Mouse (Mus musculus) kidney, postnatal 0 days (tissue): ENCODE results near the gene Usp10. TPM values are rescaled to one million over a fixed set of nuclear protein-coding genes. Genes with fewer than 3 reads are reported as not detected.

Source experiments
- ATAC-seq: fragments of 200-750 bp; cut with Nextera tagmentation; replicated peaks from 2 replicates; pipeline ENCODE4 v1.8.0; 2017; ENCODE audit warnings: low read depth, moderate number of reproducible peaks, moderate TSS enrichment, moderate library complexity; ENCODE audit not compliant: low FRiP score
- DNase-seq: peaks from one replicate; pipeline ENCODE4 v3.0.0-alpha.2; 2016; ENCODE audit warnings: low spot score
- H3K27ac ChIP-seq: fragments of 300-500 bp; sonication (generic); 2 replicates; pipeline ENCODE4 v1.5.1; 2014; ENCODE audit warnings: mild to moderate bottlenecking
- H3K27me3 ChIP-seq: fragments of 300-500 bp; sonication (generic); 2 replicates; pipeline ENCODE4 v1.6.1; 2014; ENCODE audit warnings: low read length, mixed read lengths; ENCODE audit not compliant: insufficient read depth
- H3K36me3 ChIP-seq: fragments of 300-500 bp; sonication (generic); 2 replicates; pipeline ENCODE4 v1.6.1; 2014; ENCODE audit warnings: low read length, mixed read lengths; ENCODE audit not compliant: insufficient read depth
- H3K4me1 ChIP-seq: fragments of 300-500 bp; sonication (generic); replicated peaks from 2 replicates; pipeline ENCODE4 v1.6.1; 2014; ENCODE audit warnings: antibody characterized with exemption, low read length, mixed read lengths; ENCODE audit not compliant: insufficient read depth
- H3K4me2 ChIP-seq: fragments of 300-500 bp; sonication (generic); 2 replicates; pipeline ENCODE4 v1.6.1; 2014; ENCODE audit warnings: mild to moderate bottlenecking, low read length, moderate library complexity, mixed read lengths
- H3K4me3 ChIP-seq: fragments of 300-500 bp; sonication (generic); replicated peaks from 2 replicates; pipeline ENCODE4 v1.5.1; 2014; ENCODE audit warnings: low read depth, low read length
- H3K9ac ChIP-seq: fragments of 300-500 bp; sonication (generic); 2 replicates; pipeline ENCODE4 v1.6.1; 2014; ENCODE audit warnings: low read depth, low read length
- H3K9me3 ChIP-seq: fragments of 300-500 bp; sonication (generic); replicated peaks from 2 replicates; pipeline ENCODE4 v1.6.1; 2016; ENCODE audit warnings: low read length, inconsistent platforms, mixed read lengths
- CTCF ChIP-seq: IDR thresholded peaks from 2 replicates; pipeline ENCODE4 v1.5.1; 2016; ENCODE audit warnings: antibody characterized with exemption, low read depth, mild to moderate bottlenecking, moderate library complexity
- WGBS: fragments of 180-500 bp; shearing (Covaris S2); extraction: QIAGEN DNeasy Blood & Tissue Kit; methylation state at CpG from one replicate; pipeline ENCODE4 v1.1.7; 2014; 5-methylcytosine and 5-hydroxymethylcytosine counted together
- polyA plus RNA-seq: library from polyadenylated mRNA; unstranded; fragments of >200 nt; fragmentation: Nextera tagmentation; extraction: Ambion mirVana; gene quantifications from 2 replicates; pipeline ENCODE4 v1.2.1, GENCODE M21; 2015

Usp10 gene
- polyA plus RNA-seq, 1 experiment from 2014 or later: 97.5 TPM

GRCm38 (mm10) chr8:119946326-119946865 is 36.2 kb downstream of the Usp10 start:
- TF ChIP-seq CTCF: no peak
- Histone ChIP-seq H3K9me3 (no peaks in the 10 kb centered on the region), H3K27me3 (no peaks in the 10 kb centered on the region), H3K27ac (no peak overlapping the region), H3K36me3 (peaks cover 41% of the 10 kb centered on the region), H3K4me1 (no peaks in the 10 kb centered on the region), H3K4me3 (no peak overlapping the region), H3K4me2 (no peak overlapping the region), H3K9ac (no peak overlapping the region)
- 68% methylated on average over 8 of the region's 8 CpGs for WGBS
- DNase-seq (no peak), ATAC-seq (no peak)

DNA sequence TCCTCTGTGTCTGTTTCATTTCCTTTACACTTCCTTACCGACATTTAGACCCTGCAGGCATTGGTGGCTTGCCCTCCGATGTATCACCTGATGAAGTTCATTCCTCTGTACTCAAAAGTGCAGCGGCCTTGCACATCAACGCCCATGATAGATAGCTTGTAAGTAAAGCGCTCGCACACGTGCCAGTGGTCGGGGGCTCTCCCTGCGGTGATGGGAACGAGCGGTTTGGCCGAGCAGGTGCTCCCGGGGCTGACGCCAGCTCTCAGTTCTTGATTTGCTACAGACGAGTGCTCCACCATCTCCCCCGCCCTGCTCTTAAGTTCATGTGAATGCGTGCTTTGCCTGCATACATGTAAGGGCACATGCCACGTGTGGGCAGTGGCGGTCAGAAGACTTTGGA is 37.5 kb downstream of the Usp10 start:
- no peak for DNase-seq

DNA sequence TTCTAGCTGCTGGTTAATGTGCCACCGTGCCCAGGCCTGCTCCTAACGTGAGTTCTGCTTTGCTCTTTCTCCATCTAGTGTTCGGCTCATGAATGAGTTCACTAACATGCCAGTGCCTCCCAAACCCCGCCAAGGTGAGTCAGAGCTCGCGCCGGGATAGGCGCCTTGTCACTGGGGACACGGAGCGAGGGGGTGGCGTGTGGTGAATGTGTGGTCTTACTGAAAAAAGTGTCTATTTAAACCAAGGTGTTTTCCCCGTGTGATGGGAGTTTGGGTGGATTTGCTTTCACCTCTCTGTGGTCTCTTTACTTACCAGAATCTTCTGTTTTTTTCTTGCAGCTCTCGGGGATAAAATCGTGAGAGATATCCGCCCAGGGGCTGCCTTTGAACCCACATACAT is 38.2 kb downstream of the Usp10 start:
- Histone ChIP-seq H3K9ac (no peak overlapping the region), H3K27ac (no peak overlapping the region), H3K27me3 (no peaks in the 10 kb centered on the region), H3K4me1 (no peaks in the 10 kb centered on the region), H3K4me3 (no peak overlapping the region), H3K9me3 (no peaks in the 10 kb centered on the region), H3K4me2 (no peak overlapping the region), H3K36me3 (peaks cover 47% of the 10 kb centered on the region)
- 81% methylated on average over 15 of the region's 15 CpGs for WGBS
- ATAC-seq (no peak), DNase-seq (no peak)
- no peak for TF ChIP-seq CTCF

More for the DNA sequence above, 37.5 kb downstream of the Usp10 start:
- WGBS: 72% methylated on average over 19 of the region's 19 CpGs
- Histone ChIP-seq H3K27me3 (no peaks in the 10 kb centered on the region), H3K4me2 (no peak overlapping the region), H3K27ac (no peak overlapping the region), H3K36me3 (peaks cover 40% of the 10 kb centered on the region), H3K9ac (no peak overlapping the region), H3K9me3 (no peaks in the 10 kb centered on the region), H3K4me1 (no peaks in the 10 kb centered on the region), H3K4me3 (no peak overlapping the region)
- ATAC-seq: no peak
- no peak for TF ChIP-seq CTCF

DNA sequence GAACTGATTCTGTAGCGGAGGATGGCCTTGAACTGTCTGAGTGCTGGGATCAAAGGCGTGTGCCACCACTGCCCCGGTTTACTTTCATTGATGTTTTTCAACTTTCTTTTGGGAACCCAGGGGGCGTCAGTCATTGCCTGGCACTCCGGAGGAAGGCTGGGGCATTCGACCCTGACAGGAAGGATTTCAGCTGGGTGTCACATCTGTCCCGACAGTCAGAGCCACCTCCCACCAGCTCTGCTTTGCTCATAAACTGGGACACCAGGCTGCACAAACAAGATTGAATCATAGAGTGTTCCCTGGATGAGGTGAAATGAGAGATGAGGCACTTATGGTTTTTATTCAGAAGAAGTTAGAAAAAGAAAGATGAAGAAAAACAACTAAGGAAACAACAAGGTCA is 42.1 kb downstream of the Usp10 start:
- no peak for TF ChIP-seq CTCF
- H3K4me1 ChIP-seq: no peaks in the 10 kb centered on the region
- no peak overlapping the region for H3K9ac ChIP-seq
- H3K4me3 ChIP-seq: no peak overlapping the region
- no peaks in the 10 kb centered on the region for H3K9me3 ChIP-seq
- peak; percentile 71 for DNase-seq
- 30% methylated on average over 7 of the region's 7 CpGs for WGBS
- no peak overlapping the region for H3K27ac ChIP-seq
- no peaks in the 10 kb centered on the region for H3K27me3 ChIP-seq
- ATAC-seq: 0 out of 2 replicates have a peak, but pooled peaks have one; percentile 53
- H3K36me3 ChIP-seq: peaks cover 83% of the 10 kb centered on the region
- no peak overlapping the region for H3K4me2 ChIP-seq

- ATAC-seq (no peak), DNase-seq (peak; percentile 28)
- no peaks in the 10 kb centered on the region for H3K27me3 ChIP-seq
- H3K4me2 ChIP-seq: no peak overlapping the region
- H3K4me3 ChIP-seq: no peak overlapping the region
- H3K27ac ChIP-seq: no peak overlapping the region
- H3K4me1 ChIP-seq: no peaks in the 10 kb centered on the region
- H3K9ac ChIP-seq: no peak overlapping the region
- no peaks in the 10 kb centered on the region for H3K9me3 ChIP-seq
- 51% methylated on average over 5 of the region's 5 CpGs for WGBS
- no peak for TF ChIP-seq CTCF
- peaks cover 88% of the 10 kb centered on the region for H3K36me3 ChIP-seq
Measured at GRCm38 (mm10) chr8:119952747-119953146, 42.6 kb downstream of the Usp10 start.

GRCm38 (mm10) chr8:119955333-119955732 is 45.2 kb downstream of the Usp10 start:
- no peak for DNase-seq
- no peak overlapping the region for H3K4me3 ChIP-seq
- no peaks in the 10 kb centered on the region for H3K27me3 ChIP-seq
- H3K4me2 ChIP-seq: no peak overlapping the region
- no peaks in the 10 kb centered on the region for H3K4me1 ChIP-seq
- H3K9ac ChIP-seq: no peak overlapping the region
- peaks cover 72% of the 10 kb centered on the region for H3K36me3 ChIP-seq
- WGBS: 87% methylated on average over 8 of the region's 8 CpGs
- H3K9me3 ChIP-seq: no peaks in the 10 kb centered on the region
- no peak for TF ChIP-seq CTCF
- no peak overlapping the region for H3K27ac ChIP-seq
- ATAC-seq: no peak

DNA sequence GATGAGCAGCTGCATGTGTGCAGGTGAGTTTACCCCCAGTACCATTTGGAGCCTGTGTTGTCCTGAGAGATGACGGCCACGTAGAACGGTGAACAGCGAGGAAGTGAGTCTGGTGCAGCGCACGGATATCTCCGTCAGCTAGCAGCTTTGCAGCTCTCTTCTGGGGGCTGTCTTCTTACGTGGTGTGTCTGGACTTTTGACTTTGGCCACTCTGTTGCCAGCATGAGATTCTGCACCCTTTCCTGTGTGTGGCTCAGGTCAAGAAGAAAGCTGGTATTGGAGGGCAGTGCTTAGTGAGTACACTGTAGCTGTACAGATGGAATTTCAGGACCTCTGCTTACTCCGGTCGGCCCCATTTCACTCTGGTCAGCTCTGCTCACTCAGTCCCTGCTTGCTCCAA is 47.9 kb downstream of the Usp10 start:
- H3K4me1 ChIP-seq: no peaks in the 10 kb centered on the region
- no peak overlapping the region for H3K9ac ChIP-seq
- WGBS: 94% methylated on average over 10 of the region's 10 CpGs
- H3K27ac ChIP-seq: no peak overlapping the region
- no peak overlapping the region for H3K4me2 ChIP-seq
- no peaks in the 10 kb centered on the region for H3K9me3 ChIP-seq
- TF ChIP-seq CTCF: no peak
- ATAC-seq (0 out of 2 replicates have a peak, but pooled peaks have one; percentile 4), DNase-seq (no peak)
- no peaks in the 10 kb centered on the region for H3K27me3 ChIP-seq
- peaks cover 45% of the 10 kb centered on the region for H3K36me3 ChIP-seq
- no peak overlapping the region for H3K4me3 ChIP-seq
